18 mouse cellular contexts compared by ENCODE assay signal in genomic region chr1:20619363-20619762, GRCm38 (mm10). TPM values are rescaled to one million over a fixed set of nuclear protein-coding genes. Genes with fewer than 3 reads are reported as not detected.
DNase-seq lines count a peak whose midpoint lies in the region; ATAC-seq and TF ChIP-seq lines count a peak whose summit lies in the region.
"Had no signal": no experiment of that assay in that cellular context is flagged by ENCODE, and none has a peak within 500 bp of the region (broad histone marks: within the 10 kb centered on the region; RNA-seq: fewer than 3 reads in every experiment).

No protein-coding gene starts in this region.

- TF ChIP-seq CTCF in C2C12 (IDR thresholded peaks at IDR 0.05; ENCODE audit: control insufficient read depth, insufficient read depth, insufficient read length), result no peak

- no peaks in the 10 kb centered on the region for H3K9me3 ChIP-seq in limb, embryonic 14.5 days (ENCODE audit: control insufficient read depth, low read length)
- H3K9me3 ChIP-seq in limb, embryonic 10.5 days (replicated peaks), result no peaks in the 10 kb centered on the region
- H3K9me3 ChIP-seq: liver, embryonic 13.5 days; neural tube, embryonic 13.5 days; stomach, embryonic 15.5 days had no signal

- ATAC-seq in limb, embryonic 14.5 days (ENCODE audit: low FRiP score, low read depth), result peak; percentile 57; the same call in 1 of the 2 replicates
- ATAC-seq: CD4-positive, CD25-positive, alpha-beta regulatory T cell, adult 4 months; hindbrain, embryonic 16.5 days; midbrain, embryonic 16.5 days had no signal

- no peaks in the 10 kb centered on the region for H3K27me3 ChIP-seq in limb, embryonic 14.5 days (ENCODE audit: control insufficient read depth, insufficient read depth, low read length)
- no peaks in the 10 kb centered on the region for H3K27me3 ChIP-seq in limb, embryonic 10.5 days (ENCODE audit: low read depth, poor library complexity, severe bottlenecking)
- H3K27me3 ChIP-seq in C2C12 (ENCODE audit: control insufficient read depth, insufficient read depth, insufficient read length), result no peaks in the 10 kb centered on the region
- H3K27me3 ChIP-seq: liver, embryonic 13.5 days; neural tube, embryonic 13.5 days; stomach, embryonic 15.5 days had no signal

- H3K79me2 ChIP-seq in C2C12 (ENCODE audit: control insufficient read depth, insufficient read depth), result no peaks in the 10 kb centered on the region

- no peaks in the 10 kb centered on the region for H3K4me1 ChIP-seq in limb, embryonic 14.5 days (ENCODE audit: control insufficient read depth, insufficient read depth, low read length)
- no peaks in the 10 kb centered on the region for H3K4me1 ChIP-seq in limb, embryonic 10.5 days
- H3K4me1 ChIP-seq: liver, embryonic 13.5 days; neural tube, embryonic 13.5 days; stomach, embryonic 15.5 days had no signal

- no peak overlapping the region for H3K27ac ChIP-seq in limb, embryonic 14.5 days (replicated peaks; ENCODE audit: low read depth, low read length)
- H3K27ac ChIP-seq in limb, embryonic 10.5 days, result no peak overlapping the region
- H3K27ac ChIP-seq: liver, embryonic 13.5 days; neural tube, embryonic 13.5 days; stomach, embryonic 15.5 days had no signal

- TF ChIP-seq POLR2A in limb, embryonic 14.5 days (IDR thresholded peaks at IDR 0.05; ENCODE audit: borderline replicate concordance, extremely low read depth, insufficient read depth, insufficient read length), result no peak

- H3K79me3 ChIP-seq in C2C12 (ENCODE audit: low read depth), result no peaks in the 10 kb centered on the region

- H3K4me2 ChIP-seq in limb, embryonic 14.5 days (replicated peaks; ENCODE audit: low read depth, low read length, severe bottlenecking), result no peak overlapping the region
- H3K4me2 ChIP-seq: liver, embryonic 13.5 days; neural tube, embryonic 13.5 days; stomach, embryonic 15.5 days had no signal

- H3ac ChIP-seq in C2C12 (ENCODE audit: control insufficient read depth, insufficient read length, low read depth), result no peak overlapping the region

- no peak overlapping the region for H3K9ac ChIP-seq in limb, embryonic 14.5 days (ENCODE audit: low read depth, low read length, severe bottlenecking)
- H3K9ac ChIP-seq: liver, embryonic 13.5 days; neural tube, embryonic 13.5 days; stomach, embryonic 15.5 days had no signal

- 54% methylated on average over 3 of the region's 3 CpGs for WGBS in limb, embryonic 14.5 days
- WGBS in limb, embryonic 10.5 days, result 57% methylated on average over 3 of the region's 3 CpGs

- DNase-seq in limb, embryonic 14.5 days (ENCODE audit: low spot score), result no peak
- DNase-seq in limb, embryonic 10.5 days (ENCODE audit: low spot score), result no peak
- peak; percentile 79 for DNase-seq in kidney, adult 18-20 months
- peak; percentile 81 to 92 for DNase-seq in kidney, postnatal 25 days
- DNase-seq in ovary, postnatal 10 days (ENCODE audit: low spot score), result no peak
- DNase-seq in layer of hippocampus, postnatal 25 days (ENCODE audit: extremely low spot score in 1 of 2, low spot score in 1 of 2), result no peak
- DNase-seq: cerebellum, adult 18-20 months; heart, adult 18-20 months; liver, embryonic 13.5 days; thymus, postnatal 14 days had no signal

- no peaks in the 10 kb centered on the region for H3K36me3 ChIP-seq in limb, embryonic 14.5 days (ENCODE audit: control insufficient read depth, insufficient read depth, low read length)
- H3K36me3 ChIP-seq in limb, embryonic 10.5 days, result no peaks in the 10 kb centered on the region
- H3K36me3 ChIP-seq in C2C12 (ENCODE audit: control insufficient read depth, insufficient read depth), result no peaks in the 10 kb centered on the region
- H3K36me3 ChIP-seq: liver, embryonic 13.5 days; neural tube, embryonic 13.5 days; stomach, embryonic 15.5 days had no signal

- H3K4me3 ChIP-seq in limb, embryonic 14.5 days (replicated peaks; ENCODE audit: low read length), result no peak overlapping the region
- H3K4me3 ChIP-seq in limb, embryonic 10.5 days, result no peak overlapping the region
- no peak overlapping the region for H3K4me3 ChIP-seq in C2C12 (ENCODE audit: insufficient read depth, poor library complexity, severe bottlenecking)
- H3K4me3 ChIP-seq: liver, embryonic 13.5 days; neural tube, embryonic 13.5 days; stomach, embryonic 15.5 days had no signal

TF ChIP-seq in C2C12, 6 proteins besides CTCF, POLR2A, EP300 and RAD21:
- TF ChIP-seq MAX (IDR thresholded peaks at IDR 0.05) (peak; percentile 78), FOSL1 (IDR thresholded peaks at IDR 0.05; ENCODE audit: insufficient read depth, low read length, poor library complexity, severe bottlenecking) (no peak), USF1 (IDR thresholded peaks at IDR 0.05; ENCODE audit: low read depth) (peak; percentile 79)

RNA-seq across cellular contexts. Expression of gene Pkhd1, which starts 1.5 kb away (rescaled TPM):
- polyA plus RNA-seq in limb, embryonic 14.5 days (2012; rRNA removed), result 0.24 and 0.25 TPM in 2 replicates
- 0.12 and 0.32 TPM in 2 replicates for polyA plus RNA-seq in limb, embryonic 14.5 days (2014; fragmentation: Nextera tagmentation; extraction: Ambion mirVana)
- 0.04 TPM in 1 of 2 replicates, not detected in the other for polyA plus RNA-seq in limb, embryonic 10.5 days (2016; fragmentation: Nextera tagmentation; extraction: Ambion mirVana)
- polyA plus RNA-seq in C2C12 (2012; fragmentation: generic; extraction: Trizol), result not detected
- total RNA-seq in layer of hippocampus, postnatal 25 days (2021), result under 1 TPM; 0.02 to 0.05 TPM
- total RNA-seq: heart, adult 18-20 months; megakaryocyte progenitor cell, adult 5-6 weeks had no signal
- polyA plus RNA-seq: CD4-positive, CD25-positive, alpha-beta regulatory T cell, adult 4 months; heart, postnatal 0 days had no signal

Comparison
In these comparisons a context has a peak if more than half of its experiments do, and no peak if none do; other contexts are left out.
1. DNase-seq: peak in kidney, adult 18-20 months (single experiment) and kidney, postnatal 25 days (2 of 2); none in limb, embryonic 14.5 days (single experiment), limb, embryonic 10.5 days (single experiment), ovary, postnatal 10 days (single experiment) and layer of hippocampus, postnatal 25 days (0 of 2).